15 mouse cellular contexts compared by ENCODE assay signal in genomic region chr6:84657091-84657490, GRCm38 (mm10).
A peak's percentile ranks its signal among the peaks of the same experiment; 100 is the strongest.
DNase-seq lines count a peak whose midpoint lies in the region; ATAC-seq and TF ChIP-seq lines count a peak whose summit lies in the region.
"Had no signal": no experiment of that assay in that cellular context is flagged by ENCODE, and none has a peak within 500 bp of the region (broad histone marks: within the 10 kb centered on the region; RNA-seq: fewer than 3 reads in every experiment).

No protein-coding gene starts in this region.

- TF ChIP-seq CTCF in gastrocnemius, adult 2 months (IDR thresholded peaks at IDR 0.05) = no peak

- peak; percentile 43; the same call in 1 of the 2 replicates for ATAC-seq in embryonic facial prominence, embryonic 13.5 days (ENCODE audit: insufficient number of reproducible peaks, insufficient read depth, low FRiP score, low TSS enrichment, low read depth)
- no peak for ATAC-seq in CD4-positive, CD25-positive, alpha-beta regulatory T cell, adult 4 months
- ATAC-seq: forebrain, embryonic 15.5 days; intestine, embryonic 15.5 days had no signal

- 18% methylated on average over 1 of the region's 1 CpGs for WGBS in embryonic facial prominence, embryonic 13.5 days

- no peak overlapping the region for H3K4me2 ChIP-seq in embryonic facial prominence, embryonic 13.5 days
- H3K4me2 ChIP-seq: forebrain, embryonic 15.5 days; heart, embryonic 13.5 days; intestine, embryonic 15.5 days; liver, embryonic 11.5 days; midbrain, embryonic 11.5 days had no signal

- DNase-seq in gastrocnemius, adult 2 months = no peak
- no peak for DNase-seq in gastrocnemius, postnatal 10 days
- DNase-seq in 3134 (ENCODE audit: extremely low read depth, insufficient read length, low spot score) (peak; percentile 7), adipocyte (ENCODE audit: low spot score) (peak; percentile 85)
- DNase-seq in adrenal gland, postnatal 25 days = no peak
- DNase-seq in right cerebral cortex, postnatal 36 days (ENCODE audit: low spot score in 2 of 2) = no peak
- DNase-seq: gastrocnemius, postnatal 25 days; right cerebral cortex, postnatal 4 days had no signal

- H3K36me3 ChIP-seq in embryonic facial prominence, embryonic 13.5 days = no peaks in the 10 kb centered on the region
- H3K36me3 ChIP-seq: forebrain, embryonic 15.5 days; heart, embryonic 13.5 days; intestine, embryonic 15.5 days had no signal

- intact Hi-C loops in gastrocnemius, adult 2 months (cut with DNase I) = no loop called here

- H3K4me3 ChIP-seq in gastrocnemius, adult 2 months = no peak overlapping the region
- no peak overlapping the region for H3K4me3 ChIP-seq in embryonic facial prominence, embryonic 13.5 days
- H3K4me3 ChIP-seq: forebrain, embryonic 15.5 days; heart, embryonic 13.5 days; intestine, embryonic 15.5 days had no signal

- no peaks in the 10 kb centered on the region for H3K9me3 ChIP-seq in embryonic facial prominence, embryonic 13.5 days
- H3K9me3 ChIP-seq: forebrain, embryonic 15.5 days; heart, embryonic 13.5 days; intestine, embryonic 15.5 days had no signal

- no peaks in the 10 kb centered on the region for H3K27me3 ChIP-seq in embryonic facial prominence, embryonic 13.5 days
- H3K27me3 ChIP-seq: forebrain, embryonic 15.5 days; heart, embryonic 13.5 days; intestine, embryonic 15.5 days had no signal

- H3K9ac ChIP-seq in embryonic facial prominence, embryonic 13.5 days = no peak overlapping the region
- H3K9ac ChIP-seq: forebrain, embryonic 15.5 days; heart, embryonic 13.5 days; intestine, embryonic 15.5 days had no signal

- peaks cover 20% of the 10 kb centered on the region for H3K4me1 ChIP-seq in embryonic facial prominence, embryonic 13.5 days
- H3K4me1 ChIP-seq: heart, embryonic 13.5 days had no signal

- H3K27ac ChIP-seq in gastrocnemius, adult 2 months = peak overlapping the region; percentile 16; the same call in 1 of the 2 replicates
- peak overlapping the region; percentile 66; the same call in 1 of the 2 replicates for H3K27ac ChIP-seq in embryonic facial prominence, embryonic 13.5 days
- H3K27ac ChIP-seq: forebrain, embryonic 15.5 days; heart, embryonic 13.5 days; intestine, embryonic 15.5 days had no signal

Comparison
In these comparisons a context has a peak if more than half of its experiments do, and no peak if none do; other contexts are left out.
1. DNase-seq: peak in 3134 (single experiment) and adipocyte (single experiment); none in gastrocnemius, adult 2 months (single experiment), gastrocnemius, postnatal 10 days (single experiment), adrenal gland, postnatal 25 days (single experiment) and right cerebral cortex, postnatal 36 days (0 of 2).